Mouse (Mus musculus): ENCODE data around the gene Hpse2. TPM values are rescaled to one million over a fixed set of nuclear protein-coding genes. Genes with fewer than 3 reads are reported as not detected.

Gene Hpse2
- polyA plus RNA-seq, 1 experiment = not detected

- Histone ChIP-seq H3K27ac (ENCODE audit: insufficient read depth, low read depth, low read length) (no peak overlapping the region), H3K4me3 (ENCODE audit: insufficient read depth, low read depth, low read length) (no peak overlapping the region), H3K4me1 (ENCODE audit: control insufficient read depth, insufficient read depth, low read length) (no peaks in the 10 kb centered on the region)
- WGBS = 63% methylated on average over 3 of the region's 3 CpGs
- TF ChIP-seq POLR2A (IDR thresholded peaks at IDR 0.05; ENCODE audit: insufficient read depth, low read depth, low read length) = no peak
- no peak for TF ChIP-seq CTCF (IDR thresholded peaks at IDR 0.05; ENCODE audit: insufficient read depth, low read depth, low read length)
Observed at GRCm38 (mm10) chr19:42948114-42948636, 440.0 kb downstream of the Hpse2 start.

GRCm38 (mm10) chr19:42937544-42937943, 450.6 kb downstream of the Hpse2 start:
- no peak overlapping the region for H3K4me3 ChIP-seq (ENCODE audit: insufficient read depth, low read depth, low read length)
- H3K27ac ChIP-seq (ENCODE audit: insufficient read depth, low read depth, low read length) = no peak overlapping the region
- no peaks in the 10 kb centered on the region for H3K4me1 ChIP-seq (ENCODE audit: control insufficient read depth, insufficient read depth, low read length)
- WGBS = 90% methylated on average over 1 of the region's 1 CpGs
- TF ChIP-seq CTCF (IDR thresholded peaks at IDR 0.05; ENCODE audit: insufficient read depth, low read depth, low read length) (no peak), POLR2A (IDR thresholded peaks at IDR 0.05; ENCODE audit: insufficient read depth, low read depth, low read length) (no peak)

GRCm38 (mm10) chr19:42936661-42937193, 451.4 kb downstream of the Hpse2 start:
- Histone ChIP-seq H3K4me1 (ENCODE audit: control insufficient read depth, insufficient read depth, low read length) (no peaks in the 10 kb centered on the region), H3K4me3 (ENCODE audit: insufficient read depth, low read depth, low read length) (no peak overlapping the region), H3K27ac (ENCODE audit: insufficient read depth, low read depth, low read length) (no peak overlapping the region)
- 32% methylated on average over 9 of the region's 9 CpGs for WGBS
- no peak for TF ChIP-seq POLR2A (IDR thresholded peaks at IDR 0.05; ENCODE audit: insufficient read depth, low read depth, low read length)

- WGBS = 57% methylated on average over 3 of the region's 3 CpGs
- TF ChIP-seq POLR2A (IDR thresholded peaks at IDR 0.05; ENCODE audit: insufficient read depth, low read depth, low read length) (no peak), CTCF (IDR thresholded peaks at IDR 0.05; ENCODE audit: insufficient read depth, low read depth, low read length) (no peak)
- H3K4me1 ChIP-seq (ENCODE audit: control insufficient read depth, insufficient read depth, low read length) = no peaks in the 10 kb centered on the region
- H3K27ac ChIP-seq (ENCODE audit: insufficient read depth, low read depth, low read length) = no peak overlapping the region
- no peak overlapping the region for H3K4me3 ChIP-seq (ENCODE audit: insufficient read depth, low read depth, low read length)
Observed at GRCm38 (mm10) chr19:42929702-42930101, 458.5 kb downstream of the Hpse2 start.

DNA sequence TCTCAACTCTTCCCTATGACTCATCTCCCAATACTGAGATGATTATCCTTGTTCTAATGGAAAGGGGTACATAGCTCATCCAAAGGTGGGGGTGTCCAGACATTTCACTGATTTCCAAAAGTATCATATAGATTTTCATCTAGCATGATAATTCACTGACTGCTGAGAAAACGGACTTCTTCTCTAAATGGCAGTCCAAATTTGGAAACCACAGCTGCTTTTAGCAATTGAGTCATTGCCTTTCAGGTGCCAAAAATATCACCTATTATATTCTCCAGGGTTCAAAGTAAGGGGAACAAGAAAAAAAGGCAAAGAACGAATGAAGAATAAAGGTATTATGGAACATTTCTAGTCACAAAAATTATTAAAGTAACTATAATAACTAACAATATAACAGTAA, 459.9 kb downstream of the Hpse2 start:
- Histone ChIP-seq H3K4me3 (ENCODE audit: insufficient read depth, low read depth, low read length) (no peak overlapping the region), H3K4me1 (ENCODE audit: control insufficient read depth, insufficient read depth, low read length) (no peaks in the 10 kb centered on the region), H3K27ac (ENCODE audit: insufficient read depth, low read depth, low read length) (no peak overlapping the region)
- TF ChIP-seq CTCF (IDR thresholded peaks at IDR 0.05; ENCODE audit: insufficient read depth, low read depth, low read length) (no peak), POLR2A (IDR thresholded peaks at IDR 0.05; ENCODE audit: insufficient read depth, low read depth, low read length) (no peak)
- WGBS = 31% methylated on average over 2 of the region's 2 CpGs

DNA sequence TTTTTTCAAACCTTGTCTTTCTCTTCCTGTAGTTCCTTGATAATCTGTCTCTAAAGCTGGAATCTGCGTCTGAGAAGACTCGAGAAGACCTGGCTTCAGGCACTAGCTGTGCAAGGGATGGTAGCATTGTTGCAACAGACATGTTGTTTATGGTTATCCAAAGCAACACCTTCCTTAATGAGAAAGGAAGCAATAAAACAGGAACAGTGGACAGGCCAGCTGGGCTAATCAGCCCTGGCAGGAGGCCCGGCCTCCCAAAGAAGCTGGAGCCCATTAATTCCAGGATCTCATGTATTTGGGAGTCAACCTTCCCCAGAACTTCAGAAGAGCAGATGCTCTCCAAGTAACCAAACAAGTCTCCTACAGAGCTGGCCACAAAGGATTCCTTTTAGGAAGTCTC, 465.5 kb downstream of the Hpse2 start:
- H3K4me1 ChIP-seq (ENCODE audit: control insufficient read depth, insufficient read depth, low read length) = no peaks in the 10 kb centered on the region
- TF ChIP-seq CTCF (IDR thresholded peaks at IDR 0.05; ENCODE audit: insufficient read depth, low read depth, low read length) (no peak), POLR2A (IDR thresholded peaks at IDR 0.05; ENCODE audit: insufficient read depth, low read depth, low read length) (no peak)
- H3K27ac ChIP-seq (ENCODE audit: insufficient read depth, low read depth, low read length) = no peak overlapping the region
- no peak overlapping the region for H3K4me3 ChIP-seq (ENCODE audit: insufficient read depth, low read depth, low read length)
- WGBS = 55% methylated on average over 3 of the region's 3 CpGs

- no peaks in the 10 kb centered on the region for H3K4me1 ChIP-seq (ENCODE audit: control insufficient read depth, insufficient read depth, low read length)
- H3K4me3 ChIP-seq (ENCODE audit: insufficient read depth, low read depth, low read length) = no peak overlapping the region
- WGBS = 35% methylated on average over 5 of the region's 5 CpGs
- TF ChIP-seq POLR2A (IDR thresholded peaks at IDR 0.05; ENCODE audit: insufficient read depth, low read depth, low read length) (no peak), CTCF (IDR thresholded peaks at IDR 0.05; ENCODE audit: insufficient read depth, low read depth, low read length) (no peak)
- no peak overlapping the region for H3K27ac ChIP-seq (ENCODE audit: insufficient read depth, low read depth, low read length)
Observed at GRCm38 (mm10) chr19:42913703-42914102, 474.5 kb downstream of the Hpse2 start.

DNA sequence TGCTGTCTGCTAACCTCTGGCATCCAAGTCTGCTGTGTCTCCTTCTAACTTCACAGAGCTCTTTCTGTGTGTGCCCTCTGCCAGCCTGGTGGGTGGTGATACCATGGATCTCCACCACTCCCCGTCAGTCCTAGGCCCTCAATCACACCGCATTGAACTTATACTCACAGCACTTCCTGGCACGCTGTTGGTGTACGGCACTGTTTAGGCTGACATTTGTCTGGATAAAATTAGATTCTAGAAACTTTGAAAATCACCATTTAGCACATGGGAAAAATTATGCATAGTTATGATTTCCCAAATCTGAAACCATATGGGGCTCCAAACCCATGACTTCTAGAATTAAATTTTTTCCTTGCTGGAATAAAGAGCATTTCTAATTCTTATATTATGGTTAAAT, 478.4 kb downstream of the Hpse2 start:
- 87% methylated on average over 4 of the region's 4 CpGs for WGBS
- H3K27ac ChIP-seq (ENCODE audit: insufficient read depth, low read depth, low read length) = no peak overlapping the region

GRCm38 (mm10) chr19:42908553-42908952, 479.6 kb downstream of the Hpse2 start:
- TF ChIP-seq CTCF (IDR thresholded peaks at IDR 0.05; ENCODE audit: insufficient read depth, low read depth, low read length) = no peak
- TF ChIP-seq POLR2A (IDR thresholded peaks at IDR 0.05; ENCODE audit: insufficient read depth, low read depth, low read length) = no peak
- H3K4me3 ChIP-seq (ENCODE audit: insufficient read depth, low read depth, low read length) = no peak overlapping the region
- H3K4me1 ChIP-seq (ENCODE audit: control insufficient read depth, insufficient read depth, low read length) = 0 out of 2 replicates have a peak, but pooled peaks cover 3% of the 10 kb centered on the region
- 80% methylated on average over 6 of the region's 6 CpGs for WGBS
- H3K27ac ChIP-seq (ENCODE audit: insufficient read depth, low read depth, low read length) = no peak overlapping the region

More for the DNA sequence above, 478.4 kb downstream of the Hpse2 start:
- Histone ChIP-seq H3K4me3 (ENCODE audit: insufficient read depth, low read depth, low read length) (no peak overlapping the region), H3K4me1 (ENCODE audit: control insufficient read depth, insufficient read depth, low read length) (0 out of 2 replicates have a peak, but pooled peaks cover 1% of the 10 kb centered on the region)
- TF ChIP-seq CTCF (IDR thresholded peaks at IDR 0.05; ENCODE audit: insufficient read depth, low read depth, low read length) = no peak
- no peak for TF ChIP-seq POLR2A (IDR thresholded peaks at IDR 0.05; ENCODE audit: insufficient read depth, low read depth, low read length)

All from olfactory bulb, adult 2 months (tissue).